Mouse (Mus musculus) bone marrow, adult 2 months (tissue): Measurements from ENCODE around the gene Bcl6b.

ENCODE experiments used
- CTCF ChIP-seq: fragments of 200-500 bp; IDR thresholded peaks from 2 replicates; pipeline ENCODE4 v1.5.1; 2011; ENCODE audit warnings: low read length, control low read depth; ENCODE audit not compliant: control insufficient read depth, insufficient read depth
- POLR2A ChIP-seq: fragments of 200-500 bp; IDR thresholded peaks from 2 replicates; pipeline ENCODE4 v1.6.1; 2011; ENCODE audit warnings: low read depth, mild to moderate bottlenecking, control low read depth, low read length, borderline replicate concordance; ENCODE audit not compliant: control insufficient read depth

GRCm38 (mm10) chr11:70247136-70247845 is 17.7 kb upstream of the Bcl6b start:
- TF ChIP-seq CTCF: peak; percentile 35; the same call in 1 of the 2 replicates
- TF ChIP-seq POLR2A: no peak
